Mouse (Mus musculus) cerebellum, adult 2 months (tissue): ENCODE results near the gene Plppr3.

Experiments used
- CTCF ChIP-seq: fragments of 200-500 bp; IDR thresholded peaks from 2 replicates; pipeline ENCODE4 v1.5.1; 2011; ENCODE audit warnings: low read depth, mild to moderate bottlenecking, control low read depth, low read length, moderate library complexity, borderline replicate concordance; ENCODE audit not compliant: insufficient read depth
- POLR2A ChIP-seq: fragments of 200-500 bp; IDR thresholded peaks from 2 replicates; pipeline ENCODE4 v1.6.1; 2011; ENCODE audit warnings: low read length, control low read depth, borderline replicate concordance; ENCODE audit not compliant: insufficient read depth

GRCm38 (mm10) chr10:79884446-79884845, 10.0 kb upstream of the Plppr3 start:
- TF ChIP-seq CTCF (no peak), POLR2A (no peak)
